ENCODE assay signal across 12 mouse cellular contexts in genomic region chr4:32680843-32681242, GRCm38 (mm10). TPM values are rescaled to one million over a fixed set of nuclear protein-coding genes. Genes with fewer than 3 reads are reported as not detected.
DNase-seq lines count a peak whose midpoint lies in the region; ATAC-seq and TF ChIP-seq lines count a peak whose summit lies in the region.
"Had no signal": no experiment of that assay in that cellular context is flagged by ENCODE, and none has a peak within 500 bp of the region (broad histone marks: within the 10 kb centered on the region; RNA-seq: fewer than 3 reads in every experiment).

No protein-coding gene starts in this region.

- no peak overlapping the region for H3K4me2 ChIP-seq in intestine, postnatal 0 days (replicated peaks; ENCODE audit: low read depth)
- no peak overlapping the region for H3K4me2 ChIP-seq in intestine, embryonic 15.5 days (replicated peaks)
- H3K4me2 ChIP-seq: liver, embryonic 13.5 days; stomach, embryonic 15.5 days had no signal

- no peak overlapping the region for H3K4me3 ChIP-seq in intestine, postnatal 0 days (ENCODE audit: low read depth, low read length)
- H3K4me3 ChIP-seq in intestine, embryonic 15.5 days (replicated peaks): no peak overlapping the region
- H3K4me3 ChIP-seq: liver, embryonic 13.5 days; megakaryocyte, embryonic 14.5 days; myocyte; stomach, embryonic 15.5 days had no signal

- no peaks in the 10 kb centered on the region for H3K27me3 ChIP-seq in intestine, postnatal 0 days (replicated peaks; ENCODE audit: control insufficient read depth, insufficient read depth, low read length)
- no peaks in the 10 kb centered on the region for H3K27me3 ChIP-seq in intestine, embryonic 15.5 days (replicated peaks)
- H3K27me3 ChIP-seq: liver, embryonic 13.5 days; megakaryocyte, embryonic 14.5 days; stomach, embryonic 15.5 days had no signal

- H3K27ac ChIP-seq in intestine, postnatal 0 days (ENCODE audit: low read depth, low read length): no peak overlapping the region
- no peak overlapping the region for H3K27ac ChIP-seq in intestine, embryonic 15.5 days
- H3K27ac ChIP-seq: liver, embryonic 13.5 days; stomach, embryonic 15.5 days had no signal

- no peak overlapping the region for H3K9ac ChIP-seq in intestine, postnatal 0 days (ENCODE audit: low read depth, low read length)
- H3K9ac ChIP-seq in intestine, embryonic 15.5 days: no peak overlapping the region
- H3K9ac ChIP-seq: liver, embryonic 13.5 days; stomach, embryonic 15.5 days had no signal

- TF ChIP-seq CTCF in intestine, postnatal 0 days (IDR thresholded peaks at IDR 0.05; ENCODE audit: low read depth): peak; percentile 42
- TF ChIP-seq CTCF in brain, embryonic 14.5 days (IDR thresholded peaks at IDR 0.05; ENCODE audit: borderline replicate concordance, extremely low read depth, insufficient read depth, insufficient read length): peak; percentile 45; the same call in 1 of the 2 replicates

- no peaks in the 10 kb centered on the region for H3K9me3 ChIP-seq in intestine, postnatal 0 days (ENCODE audit: control insufficient read depth)
- no peaks in the 10 kb centered on the region for H3K9me3 ChIP-seq in intestine, embryonic 15.5 days
- H3K9me3 ChIP-seq: liver, embryonic 13.5 days; megakaryocyte, embryonic 14.5 days; stomach, embryonic 15.5 days had no signal

- no peak for TF ChIP-seq POLR2A in brain, embryonic 14.5 days (IDR thresholded peaks at IDR 0.05; ENCODE audit: borderline replicate concordance, extremely low read depth, insufficient read depth, insufficient read length, poor library complexity, severe bottlenecking)

- WGBS in intestine, postnatal 0 days: 71% methylated on average over 3 of the region's 3 CpGs
- 76% methylated on average over 3 of the region's 3 CpGs for WGBS in intestine, embryonic 15.5 days

- ATAC-seq in intestine, postnatal 0 days: no peak
- ATAC-seq in intestine, embryonic 15.5 days: no peak
- ATAC-seq: intestine, embryonic 16.5 days had no signal

- H3K36me3 ChIP-seq in intestine, postnatal 0 days (ENCODE audit: control insufficient read depth, insufficient read depth): peaks cover 30% of the 10 kb centered on the region
- peaks cover 18% of the 10 kb centered on the region for H3K36me3 ChIP-seq in intestine, embryonic 15.5 days

- no peaks in the 10 kb centered on the region for H3K4me1 ChIP-seq in intestine, postnatal 0 days (replicated peaks; ENCODE audit: control insufficient read depth, insufficient read depth, low read length)
- H3K4me1 ChIP-seq in intestine, embryonic 15.5 days (replicated peaks): no peaks in the 10 kb centered on the region
- H3K4me1 ChIP-seq: liver, embryonic 13.5 days; megakaryocyte, embryonic 14.5 days; stomach, embryonic 15.5 days had no signal

- DNase-seq in 3T3-L1 (ENCODE audit: low read depth, low spot score) (peak; percentile 17), A20 (ENCODE audit: low read depth, low spot score) (peak; percentile 21)
- DNase-seq in brain, embryonic 14.5 days (ENCODE audit: low read depth): no peak
- DNase-seq in ovary, postnatal 36 days (ENCODE audit: low spot score): no peak
- DNase-seq in frontal cortex, postnatal 10 days (ENCODE audit: low spot score in 2 of 2): no peak
- DNase-seq: liver, embryonic 13.5 days had no signal

RNA-seq across cellular contexts. Expression of gene Mdn1, which starts 23.9 kb away (rescaled TPM):
- 3.9 and 4.6 TPM in 2 replicates for polyA plus RNA-seq in intestine, postnatal 0 days (2015; fragmentation: Nextera tagmentation; extraction: Ambion mirVana)
- 10.8 and 13.8 TPM in 2 replicates for polyA plus RNA-seq in intestine, embryonic 15.5 days (2015; fragmentation: Nextera tagmentation; extraction: Ambion mirVana)
- 35.2 and 43.6 TPM in 2 replicates for polyA plus RNA-seq in brain, embryonic 14.5 days (2012; rRNA removed)

Comparison
In these comparisons a context has a peak if more than half of its experiments do, and no peak if none do; other contexts are left out.
1. DNase-seq: peak in 3T3-L1 (single experiment) and A20 (single experiment); none in brain, embryonic 14.5 days (single experiment), ovary, postnatal 36 days (single experiment) and frontal cortex, postnatal 10 days (0 of 2).